Mouse (Mus musculus): ENCODE measurements around the gene Col27a1.

Col27a1 gene

DNA sequence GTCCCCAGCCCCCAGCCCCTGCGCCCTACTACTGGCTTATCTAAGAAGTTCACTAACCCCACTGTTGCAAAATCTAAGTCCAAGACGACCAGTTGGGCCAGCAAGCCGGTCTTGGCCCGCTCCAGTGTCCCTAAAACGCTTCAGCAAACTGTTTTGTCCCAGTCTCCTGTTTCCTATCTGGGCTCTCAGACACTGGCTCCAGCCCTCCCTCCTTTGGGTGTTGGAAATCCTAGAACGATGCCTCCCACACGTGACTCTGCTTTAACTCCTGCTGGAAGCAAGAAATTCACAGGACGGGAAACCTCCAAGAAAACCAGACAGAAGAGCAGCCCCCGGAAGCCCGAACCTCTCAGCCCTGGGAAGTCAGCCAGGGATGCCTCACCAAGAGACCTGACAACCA, 11.6 kb downstream of the Col27a1 start:
- DNase-seq (ENCODE audit: low spot score): no peak

DNA sequence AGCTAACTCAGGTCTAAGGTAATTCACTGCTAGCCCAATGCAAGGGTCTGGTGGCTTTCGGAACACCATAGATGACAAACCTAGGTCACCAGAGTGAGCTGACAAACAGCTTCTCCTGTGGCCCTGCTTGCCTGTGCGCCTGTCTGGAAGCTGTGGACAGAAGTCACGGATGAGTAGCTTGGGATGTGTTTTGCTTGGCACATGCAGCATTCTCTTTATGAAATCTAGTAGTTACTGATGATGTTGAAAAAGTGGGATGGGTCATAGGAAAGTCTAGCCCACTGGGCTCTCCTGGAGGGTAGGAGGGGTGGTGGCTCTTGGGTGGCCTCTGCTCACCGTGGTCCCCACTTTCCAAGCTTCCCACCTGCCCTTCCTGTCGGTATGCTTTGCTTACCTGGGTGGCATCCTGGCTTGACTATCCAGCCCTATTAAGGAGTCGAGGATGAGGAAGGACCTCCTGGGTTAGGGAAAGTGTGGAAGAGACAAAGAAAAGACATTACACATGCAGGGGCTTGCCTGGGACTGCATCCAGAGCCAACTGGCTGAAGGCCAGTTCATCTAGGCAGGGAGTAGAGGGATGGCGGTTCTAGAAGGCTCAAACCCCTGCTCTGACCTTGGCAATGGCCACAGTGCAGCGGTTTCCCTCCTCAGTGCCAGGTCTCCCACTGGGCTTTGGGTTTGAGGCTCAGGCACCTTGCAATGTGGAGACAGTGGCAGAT, 12.5 kb downstream of the Col27a1 start:
- DNase-seq (ENCODE audit: low spot score): no peak

DNA sequence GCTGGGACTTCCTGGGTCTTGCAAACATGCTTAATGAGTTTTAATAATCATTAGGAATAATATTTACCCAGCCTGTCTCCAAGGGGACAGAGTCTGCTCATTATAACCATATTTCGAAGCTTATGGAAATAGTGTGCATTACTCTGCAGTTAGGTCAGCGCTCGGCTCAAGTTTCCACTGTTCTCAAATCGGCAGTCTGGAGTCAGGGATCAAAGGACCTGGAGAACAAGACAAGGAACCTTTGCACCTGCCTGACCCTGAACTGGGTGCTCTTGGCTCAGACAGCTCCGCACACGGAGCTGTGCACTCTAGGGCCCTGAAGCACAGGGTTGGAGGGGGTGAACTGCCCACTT, 13.1 kb downstream of the Col27a1 start:
- DNase-seq (ENCODE audit: low spot score): no peak

DNA sequence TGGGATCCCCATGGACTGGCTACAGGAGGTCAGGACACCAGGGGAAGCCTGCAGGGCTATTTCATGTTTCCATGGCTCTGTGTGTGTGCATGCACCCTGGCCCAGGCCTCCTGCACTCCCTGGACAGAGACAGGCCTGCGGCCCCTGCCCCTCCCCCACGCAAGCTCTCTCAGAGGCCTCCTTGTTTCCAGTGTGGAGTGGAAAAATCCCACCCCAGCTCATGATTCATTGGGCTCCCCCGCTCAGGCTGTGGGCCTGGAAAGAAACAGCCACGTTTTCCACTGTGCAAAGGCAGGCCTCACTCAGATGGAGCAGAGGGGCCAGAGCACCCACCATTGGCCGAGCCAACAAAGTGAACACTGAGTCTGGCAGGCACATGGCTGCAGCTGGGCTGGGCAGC, 15.1 kb downstream of the Col27a1 start:
- no peak for DNase-seq (ENCODE audit: low spot score)

DNA sequence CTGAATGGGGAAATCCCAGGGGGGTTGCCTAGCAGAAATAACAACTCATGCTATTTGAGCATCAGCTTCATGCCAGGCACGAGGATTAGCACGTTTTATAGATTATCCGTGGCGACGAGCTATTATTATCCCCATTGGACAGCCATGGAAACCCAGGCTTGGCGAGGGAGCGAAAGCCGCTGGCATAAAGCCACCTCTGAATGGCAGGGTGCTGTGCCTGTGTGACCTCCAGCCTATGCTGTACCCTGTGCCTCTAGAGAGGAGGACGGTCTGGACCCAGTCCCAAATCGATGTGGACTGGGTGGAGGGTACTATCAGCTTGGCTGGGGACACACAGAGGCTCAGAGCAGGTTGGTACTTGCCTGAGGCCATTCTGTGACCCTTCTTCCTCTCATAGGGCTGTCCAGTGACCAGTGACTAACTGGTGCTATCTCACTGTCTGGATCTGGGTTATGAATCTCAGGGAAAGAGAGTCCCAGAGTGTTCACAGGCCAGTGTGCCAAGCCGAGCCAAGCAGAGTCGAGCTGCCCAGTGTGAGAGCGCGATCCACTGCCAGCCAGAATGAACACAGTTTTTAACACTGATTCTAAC, 16.3 kb downstream of the Col27a1 start:
- no peak for DNase-seq (ENCODE audit: low spot score)

DNA sequence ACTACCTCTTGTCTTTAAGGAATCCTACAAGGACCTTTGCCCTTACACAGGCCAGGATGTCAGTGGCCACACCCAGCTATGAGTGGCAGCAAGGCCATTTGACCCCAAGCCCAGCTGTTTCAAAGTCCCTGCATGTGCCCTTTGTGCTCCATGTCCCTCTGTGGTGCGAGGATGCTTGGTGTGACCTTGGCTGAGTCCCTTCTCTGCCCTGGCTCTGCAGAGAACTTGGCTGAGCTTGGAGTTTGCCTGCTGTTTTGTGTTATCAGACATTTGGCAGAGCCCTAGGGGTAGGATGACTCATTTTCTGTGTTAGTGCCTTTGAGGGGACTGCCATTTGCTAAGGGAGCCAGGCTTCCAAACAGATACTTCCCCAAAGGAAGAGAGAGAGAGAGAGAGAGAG, 17.3 kb downstream of the Col27a1 start:
- DNase-seq (ENCODE audit: low spot score): no peak

DNA sequence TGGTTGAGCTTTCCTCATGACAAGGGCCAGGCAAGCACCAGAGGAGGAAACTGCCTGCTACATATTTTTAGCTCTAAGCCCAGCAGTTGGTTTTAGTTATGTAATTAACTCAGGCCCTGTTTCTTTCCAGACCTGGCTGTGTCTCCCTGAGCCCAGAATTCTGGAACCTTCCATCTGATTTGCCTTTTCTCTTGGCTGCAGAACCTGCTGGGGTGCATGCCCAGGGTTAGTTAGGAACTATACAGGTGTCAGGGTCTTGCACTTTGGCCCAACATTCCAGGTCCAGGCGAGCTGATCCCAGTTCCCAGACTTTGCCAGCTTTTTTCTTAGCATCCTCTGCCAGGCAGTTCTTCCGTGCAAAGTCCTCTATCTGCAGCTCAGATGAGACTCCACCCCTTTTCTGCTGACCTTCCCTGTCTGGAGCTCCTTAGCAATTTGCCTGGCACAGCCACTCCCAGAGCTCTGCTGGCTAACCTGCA, 18.8 kb downstream of the Col27a1 start:
- no peak for DNase-seq (ENCODE audit: low spot score)

DNA sequence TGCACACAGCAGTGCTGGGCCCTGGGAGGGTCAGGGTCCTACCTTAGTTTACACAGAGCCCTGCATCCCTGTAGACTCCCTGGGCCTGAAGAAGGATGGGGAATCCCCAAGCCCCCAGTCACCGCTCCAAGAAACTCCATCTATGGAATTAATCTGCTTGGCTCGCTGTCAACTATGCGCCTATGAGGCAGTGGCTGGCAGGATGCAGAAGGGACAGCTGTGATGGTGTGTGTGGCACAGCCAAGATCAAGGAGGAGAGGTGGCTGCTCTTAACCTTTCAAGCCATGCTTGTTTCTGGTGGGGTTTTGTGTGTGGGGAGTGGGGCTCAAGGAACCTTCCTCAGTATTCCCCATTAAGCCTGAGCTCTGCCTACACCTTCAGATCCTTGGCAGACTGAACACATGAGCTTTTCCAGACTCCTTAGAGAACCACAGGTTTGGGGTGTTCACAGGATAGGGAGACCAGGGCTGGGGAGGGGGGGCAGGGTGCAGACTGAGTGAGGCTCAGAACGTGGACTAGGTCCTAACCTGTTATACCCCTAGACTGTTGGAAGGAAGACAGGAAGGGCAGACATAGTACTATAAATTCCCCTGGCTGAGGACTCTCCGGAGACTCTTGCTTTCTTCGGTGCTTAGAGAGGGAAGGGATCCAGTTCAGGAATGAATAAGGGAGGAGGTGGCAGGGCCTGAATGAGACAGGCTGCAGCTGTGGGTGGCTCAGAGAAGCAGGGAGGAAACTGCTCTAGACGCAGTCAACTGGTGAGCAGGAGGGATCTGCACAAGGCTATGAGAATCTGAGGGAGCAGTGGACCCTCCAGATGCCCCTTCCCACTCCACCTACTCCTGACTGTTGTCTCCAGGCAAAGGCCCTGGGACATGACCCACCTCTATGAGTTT, 20.0 kb downstream of the Col27a1 start:
- DNase-seq (ENCODE audit: low spot score): no peak

DNA sequence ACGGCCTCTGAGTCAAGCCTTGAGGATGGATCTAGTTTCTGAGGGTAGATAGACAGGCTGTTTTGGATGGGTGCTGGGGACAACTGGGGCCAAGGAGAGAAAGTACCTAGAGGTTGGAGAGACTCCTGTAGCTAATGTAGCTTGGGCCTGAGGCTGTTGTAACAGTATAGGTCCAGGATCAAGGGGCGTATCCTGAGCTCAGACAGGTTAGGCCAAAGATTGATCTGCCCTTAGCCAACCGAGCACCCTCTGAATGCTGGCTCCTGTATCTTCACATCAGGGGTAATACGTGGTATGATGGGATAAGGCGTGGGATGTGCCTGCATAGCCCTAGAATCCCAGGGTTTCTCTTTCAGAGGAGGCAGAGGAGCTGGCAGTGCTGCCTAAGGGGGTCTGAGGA, 21.0 kb downstream of the Col27a1 start:
- no peak for DNase-seq (ENCODE audit: low spot score)

DNA sequence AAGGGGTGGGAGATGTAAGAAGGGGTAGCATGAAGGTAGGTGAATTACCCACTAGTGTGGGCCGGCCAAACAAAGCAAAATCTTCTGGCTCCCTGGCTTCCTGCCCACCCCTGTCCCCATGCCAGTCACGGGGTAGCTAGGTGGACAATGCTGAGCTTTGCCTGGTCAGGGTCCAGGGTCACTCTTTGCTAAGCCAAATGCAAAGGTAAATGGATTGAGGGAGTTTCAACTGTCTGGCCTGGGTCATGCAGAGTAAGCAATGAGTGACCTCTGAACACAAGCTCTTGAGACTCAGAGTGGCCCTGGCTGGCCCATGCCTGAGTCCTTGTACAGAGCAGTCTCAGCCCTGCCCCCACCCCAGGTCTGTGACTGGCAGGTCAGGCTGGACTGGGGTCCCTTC, 22.4 kb downstream of the Col27a1 start:
- DNase-seq (ENCODE audit: low spot score): no peak

DNA sequence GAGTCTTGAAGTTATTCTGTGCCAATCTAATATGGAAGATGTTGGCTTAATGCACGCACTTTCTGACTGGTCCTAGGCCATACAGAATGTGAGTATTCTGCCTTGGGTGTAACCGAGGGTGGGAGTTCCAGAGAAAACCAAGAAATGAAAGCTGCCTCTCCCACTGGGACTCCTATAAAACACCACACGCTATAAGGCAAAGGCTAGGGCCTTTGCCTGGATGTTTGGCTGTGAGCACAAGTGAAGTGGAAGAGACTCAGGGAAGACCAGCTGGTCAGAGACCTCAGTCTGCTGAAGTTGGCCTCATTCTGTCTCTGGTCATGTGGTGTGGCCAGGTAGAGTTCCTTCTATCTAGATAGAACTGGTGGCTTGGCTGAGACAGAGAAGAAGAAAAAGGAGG, 23.4 kb downstream of the Col27a1 start:
- no peak for DNase-seq (ENCODE audit: low spot score)

DNA sequence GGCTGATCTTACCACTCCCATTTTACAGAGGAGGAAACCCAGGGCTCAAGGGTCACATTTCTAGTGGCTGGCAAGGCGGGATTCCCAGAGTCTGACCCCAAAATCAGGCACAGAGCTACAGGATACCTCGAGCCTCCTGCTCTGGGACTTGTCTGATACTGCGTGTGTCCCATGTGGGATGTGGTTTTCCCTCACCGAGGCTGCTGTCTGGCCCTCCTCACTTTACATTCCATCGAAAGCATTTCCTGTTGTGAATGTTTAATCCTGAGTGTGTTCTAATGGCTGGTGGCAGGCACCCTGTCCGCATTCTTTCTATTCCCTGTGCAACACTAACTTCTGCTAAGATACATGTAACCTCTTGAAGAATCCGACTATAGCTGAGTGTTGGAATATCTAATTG, 24.3 kb downstream of the Col27a1 start:
- DNase-seq (ENCODE audit: low spot score): no peak

DNA sequence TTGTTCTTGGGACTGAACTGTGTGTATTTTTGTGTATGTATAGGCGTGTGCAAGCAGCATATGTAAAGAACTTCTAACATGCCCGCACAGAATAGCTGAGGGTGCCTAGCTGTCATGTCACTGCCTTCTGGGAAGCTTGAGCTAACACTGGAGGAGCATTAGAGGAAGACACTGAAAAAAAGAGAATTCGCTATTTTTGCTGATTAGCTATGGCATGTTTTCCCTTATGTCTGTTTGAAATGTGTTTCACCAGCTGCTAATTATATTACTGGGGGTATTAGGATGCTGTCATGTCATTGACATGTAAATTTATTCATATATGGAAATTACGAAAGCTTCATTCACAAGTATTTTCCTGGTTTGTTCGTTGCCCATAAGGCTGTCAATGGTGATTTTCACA, 24.9 kb downstream of the Col27a1 start:
- DNase-seq (ENCODE audit: low spot score): no peak

DNA sequence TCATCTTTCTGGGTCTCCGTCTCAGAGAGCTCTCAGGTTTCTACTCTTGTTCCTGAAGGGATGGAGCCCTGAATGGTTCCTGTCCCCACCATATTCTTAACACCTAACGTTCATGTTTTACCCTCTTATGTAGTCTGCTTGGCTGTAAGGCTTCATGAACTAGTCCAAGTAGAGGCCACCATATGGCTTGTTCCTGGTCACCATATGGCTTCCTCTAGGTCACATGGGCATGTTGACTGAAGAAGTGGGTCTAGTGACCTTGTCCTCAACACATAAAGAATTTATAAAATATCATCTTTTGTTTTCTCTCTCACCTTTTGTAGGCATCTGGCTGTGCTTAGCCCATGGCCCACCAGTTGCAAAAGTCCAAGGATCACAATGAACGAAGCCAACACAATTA, 27.2 kb downstream of the Col27a1 start:
- DNase-seq (ENCODE audit: low spot score): no peak

DNA sequence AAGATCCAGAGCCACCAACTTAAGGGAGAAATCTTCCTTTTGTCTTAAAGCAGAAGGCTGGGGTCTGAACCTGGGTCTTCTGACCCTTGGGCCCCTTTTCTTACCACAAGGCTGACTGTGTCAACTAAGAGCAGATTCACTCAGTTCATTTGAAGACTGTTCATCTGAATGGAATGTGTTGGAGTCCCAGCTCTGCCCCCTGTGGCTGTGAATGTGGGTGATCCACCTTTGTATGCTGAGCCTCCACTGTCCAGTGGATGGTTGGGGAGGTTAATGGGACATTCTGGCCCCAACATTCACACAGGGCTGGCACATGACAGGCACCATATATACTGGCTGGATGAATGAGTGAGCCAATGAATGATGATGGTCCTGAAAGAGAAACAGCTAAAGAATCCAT, 34.2 kb downstream of the Col27a1 start:
- DNase-seq (ENCODE audit: low spot score): no peak

DNA sequence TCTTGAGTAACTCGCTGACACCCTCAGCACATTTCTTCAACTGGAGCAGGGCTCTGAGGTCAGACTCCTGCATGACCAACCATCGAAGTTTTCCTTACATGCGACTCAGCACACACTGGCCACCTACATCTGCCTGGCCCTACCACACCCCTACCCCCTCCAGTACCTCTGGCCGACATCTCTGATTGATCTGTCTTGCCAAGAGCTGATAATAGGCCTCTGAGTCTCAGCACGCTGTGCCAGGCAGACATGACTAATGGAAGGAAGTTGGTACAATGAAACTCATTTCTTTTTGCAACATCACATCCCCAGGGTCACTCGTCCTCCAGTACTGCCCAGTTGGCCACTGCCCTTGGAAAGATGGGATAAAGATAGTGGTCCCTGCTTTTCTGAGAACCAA, 35.1 kb downstream of the Col27a1 start:
- no peak for DNase-seq (ENCODE audit: low spot score)

DNA sequence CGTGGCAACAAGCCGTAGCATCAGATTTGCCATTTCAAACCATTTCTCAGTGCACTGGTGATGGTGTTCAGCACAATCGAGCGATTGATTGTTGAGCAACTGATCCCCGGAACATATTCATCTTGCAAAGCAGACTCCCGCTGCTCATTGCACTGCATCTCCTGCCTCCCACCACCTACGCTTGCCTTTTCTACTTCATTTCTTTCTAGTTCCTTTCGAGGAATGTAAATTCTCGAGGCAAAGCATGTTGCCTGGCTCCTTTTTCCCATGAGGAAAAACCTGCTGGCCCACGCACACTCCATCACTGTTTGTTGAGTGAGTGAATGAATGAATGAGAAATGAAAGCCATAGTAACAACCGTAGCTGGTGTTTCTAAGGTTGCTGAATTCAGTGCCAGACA, 38.0 kb downstream of the Col27a1 start:
- DNase-seq (ENCODE audit: low spot score): no peak

DNA sequence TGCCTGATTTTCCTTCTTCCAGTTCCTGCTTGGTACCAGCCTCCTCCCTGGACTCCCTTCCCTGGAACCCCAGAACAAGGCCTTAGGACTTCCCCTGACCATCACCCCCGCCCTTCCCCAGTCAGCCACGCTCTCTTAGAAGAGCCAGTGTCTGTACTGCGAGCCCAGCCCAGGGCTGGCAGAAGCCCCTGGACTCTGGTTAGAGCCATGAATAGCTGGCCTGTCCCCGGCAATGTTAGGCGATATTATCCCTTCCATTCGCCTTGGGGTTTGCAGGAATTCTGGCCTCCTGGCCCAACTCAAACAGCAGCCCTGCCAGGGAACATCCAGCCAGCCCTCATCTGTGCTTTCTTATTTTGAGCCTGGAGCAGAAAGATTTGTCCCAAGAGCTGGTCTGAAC, 39.9 kb downstream of the Col27a1 start:
- DNase-seq (ENCODE audit: low spot score): no peak

DNA sequence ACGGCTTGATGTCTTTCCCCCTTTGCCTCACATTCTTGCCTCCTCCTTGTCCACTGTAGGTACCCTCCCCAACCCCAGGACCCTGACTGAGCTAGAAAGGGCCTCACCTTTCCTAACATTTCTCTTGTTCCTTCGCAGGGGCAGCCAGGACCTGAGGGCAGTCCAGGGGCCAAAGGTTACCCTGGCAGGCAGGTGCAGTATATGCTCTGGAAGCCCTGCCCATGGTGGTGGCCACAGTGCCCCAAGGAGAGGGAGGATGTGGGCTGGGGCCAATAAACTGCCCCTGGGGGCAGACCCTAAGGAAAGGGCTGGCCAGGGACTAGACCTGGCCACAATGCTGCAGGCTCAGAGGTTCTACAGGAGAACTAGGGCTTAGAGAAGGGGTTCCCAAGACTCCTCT, 40.3 kb downstream of the Col27a1 start:
- no peak for DNase-seq (ENCODE audit: low spot score)

DNA sequence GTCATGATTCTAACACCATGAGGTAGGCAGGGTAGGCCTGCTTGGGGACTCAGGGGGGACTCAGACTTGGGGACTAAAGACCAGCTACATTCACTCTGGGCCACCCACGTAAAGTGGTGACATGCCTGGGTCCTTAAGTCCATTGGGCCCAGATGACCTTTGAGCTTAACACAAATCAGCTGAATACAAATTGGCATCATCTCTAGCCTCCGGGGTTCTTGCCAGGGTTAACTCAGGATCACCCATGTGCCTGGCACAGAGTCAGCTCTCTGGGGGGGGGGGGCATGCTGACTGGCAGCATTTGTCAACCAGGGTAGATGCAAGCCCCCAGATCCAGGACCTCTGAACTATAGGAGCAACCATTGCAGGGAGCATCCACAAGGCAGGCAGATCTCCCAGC, 42.6 kb downstream of the Col27a1 start:
- no peak for DNase-seq (ENCODE audit: low spot score)

DNA sequence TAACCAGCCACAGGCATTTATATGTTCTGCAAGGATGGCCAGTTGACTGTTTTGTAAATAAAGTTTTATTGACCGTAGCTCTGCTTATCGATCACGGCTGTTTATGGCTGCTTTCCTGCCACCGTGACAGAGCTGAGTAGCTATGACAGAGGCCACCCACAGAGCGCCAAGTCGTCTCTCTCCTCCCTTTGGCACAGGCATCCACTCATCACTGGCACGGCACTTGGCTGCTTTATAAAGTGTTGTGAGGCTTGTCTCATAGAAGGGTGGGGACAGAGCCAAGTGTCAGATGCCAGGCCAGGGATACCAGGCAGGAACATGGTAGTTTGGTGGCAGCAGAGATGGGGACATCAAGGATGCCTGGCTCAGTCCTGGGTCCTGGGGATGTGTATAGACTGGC, 43.5 kb downstream of the Col27a1 start:
- DNase-seq (ENCODE audit: low spot score): no peak

DNA sequence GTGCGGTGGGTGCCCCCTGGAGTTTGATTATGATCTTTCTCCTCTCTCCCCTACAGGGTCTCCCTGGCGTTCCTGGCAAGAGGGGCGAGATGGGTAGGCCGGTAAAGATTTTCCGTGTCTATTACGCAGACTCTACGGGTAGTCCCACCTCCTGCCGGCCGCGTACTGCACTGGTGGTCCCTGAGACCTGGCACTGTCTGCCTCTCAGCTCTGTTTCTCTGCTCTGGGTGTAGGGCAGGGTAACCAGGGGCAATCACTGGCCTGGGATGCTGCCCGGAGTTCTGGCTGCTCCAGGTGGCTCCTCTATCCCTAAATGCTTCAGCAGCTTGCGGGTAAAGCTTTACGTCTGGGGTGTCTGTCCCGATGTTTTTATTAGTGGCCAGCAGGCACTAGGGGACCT, 44.3 kb downstream of the Col27a1 start:
- no peak for DNase-seq (ENCODE audit: low spot score)

DNA sequence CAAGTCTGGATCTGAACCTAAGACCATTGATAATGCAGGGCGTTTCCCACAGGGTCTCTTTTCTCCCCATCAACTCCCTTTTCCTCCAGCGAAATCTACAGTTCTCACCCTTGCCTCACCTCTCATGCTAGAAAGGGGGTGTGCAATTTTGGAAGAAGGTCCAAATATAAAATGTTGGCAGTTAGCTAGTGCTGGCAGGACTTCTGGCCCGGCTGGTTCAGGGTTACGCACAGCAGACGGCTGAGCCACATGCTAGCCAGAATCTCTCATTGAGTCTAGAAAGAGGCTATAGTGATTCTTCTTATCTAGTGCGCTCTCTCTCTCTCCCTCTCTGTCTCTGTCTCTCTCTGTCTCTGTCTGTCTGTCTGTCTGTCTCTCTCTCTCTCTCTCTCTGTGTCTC, 45.3 kb downstream of the Col27a1 start:
- no peak for DNase-seq (ENCODE audit: low spot score)

Measured in layer of hippocampus, adult 9-10 months (tissue).